2 mouse cellular contexts compared by ENCODE assay signal in the genomic region with DNA sequence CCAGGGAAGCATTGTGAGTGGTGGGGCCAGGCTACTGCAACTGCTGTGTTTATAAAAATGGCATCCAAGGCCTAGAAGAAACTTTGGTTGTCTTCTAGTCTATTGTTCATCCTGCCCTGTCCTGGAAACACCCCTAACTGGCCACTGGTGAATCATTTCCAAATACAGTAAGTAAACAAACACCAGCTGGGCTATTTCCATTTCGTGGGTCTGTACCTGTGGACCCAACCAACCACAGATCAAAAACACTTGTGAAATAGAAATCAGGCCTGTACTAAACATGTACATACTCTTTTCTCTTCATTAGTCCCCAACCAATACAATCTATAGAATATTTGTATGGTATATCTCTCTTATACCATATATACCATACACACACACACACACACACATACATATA. TPM values are rescaled to one million over a fixed set of nuclear protein-coding genes. Genes with fewer than 3 reads are reported as not detected.
"Had no signal": no experiment of that assay in that cellular context is flagged by ENCODE, and none has a peak within 500 bp of the region (broad histone marks: within the 10 kb centered on the region; RNA-seq: fewer than 3 reads in every experiment).

No protein-coding gene starts in this region.

RNA-seq across cellular contexts. Expression of a gene that starts 59.8 kb away (rescaled TPM):
- total RNA-seq: neutrophil, adult 5-6 weeks had no signal
- polyA plus RNA-seq: testis, adult 2 months had no signal
